Mouse (Mus musculus) midbrain, embryonic 16.5 days (tissue): ENCODE measurements around the gene Zmynd12. TPM values are rescaled to one million over a fixed set of nuclear protein-coding genes. Genes with fewer than 3 reads are reported as not detected.

Experiments used
- ATAC-seq: fragments of 200-750 bp; cut with Nextera tagmentation; 2 replicates; pipeline ENCODE4 v1.8.0; 2017; ENCODE audit warnings: moderate TSS enrichment
- H3K27ac ChIP-seq: fragments of 300-500 bp; sonication (generic); 2 replicates; pipeline ENCODE4 v1.5.1; 2014; ENCODE audit warnings: mild to moderate bottlenecking, low read length, mixed read lengths
- H3K27me3 ChIP-seq: fragments of 300-500 bp; sonication (generic); 2 replicates; pipeline ENCODE4 v1.6.1; 2014; ENCODE audit warnings: low read depth, low read length, mixed read lengths; ENCODE audit not compliant: control insufficient read depth, insufficient read depth
- H3K36me3 ChIP-seq: fragments of 300-500 bp; sonication (generic); 2 replicates; pipeline ENCODE4 v1.6.1; 2014; ENCODE audit warnings: mild to moderate bottlenecking, low read length, moderate library complexity, mixed read lengths; ENCODE audit not compliant: control insufficient read depth, insufficient read depth
- H3K4me1 ChIP-seq: fragments of 300-500 bp; sonication (generic); 2 replicates; pipeline ENCODE4 v1.6.1; 2014; ENCODE audit warnings: mild to moderate bottlenecking, low read length, mixed read lengths; ENCODE audit not compliant: control insufficient read depth, insufficient read depth
- H3K4me2 ChIP-seq: fragments of 300-500 bp; sonication (generic); 2 replicates; pipeline ENCODE4 v1.6.1; 2014; ENCODE audit warnings: mild to moderate bottlenecking, low read length, mixed read lengths
- H3K4me3 ChIP-seq: fragments of 300-500 bp; sonication (generic); 2 replicates; pipeline ENCODE4 v1.5.1; 2014; ENCODE audit warnings: low read depth, mild to moderate bottlenecking, low read length, moderate library complexity, mixed read lengths
- H3K9ac ChIP-seq: fragments of 300-500 bp; sonication (generic); 2 replicates; pipeline ENCODE4 v1.6.1; 2014; ENCODE audit warnings: low read depth, low read length, mixed read lengths
- H3K9me3 ChIP-seq: fragments of 300-500 bp; sonication (generic); replicated peaks from 2 replicates; pipeline ENCODE4 v1.6.1; 2014; ENCODE audit warnings: mild to moderate bottlenecking, low read length, mixed read lengths; ENCODE audit not compliant: control insufficient read depth, poor library complexity, severe bottlenecking
- WGBS: fragments of 180-500 bp; shearing (Covaris S2); extraction: QIAGEN DNeasy Blood & Tissue Kit; methylation state at CpG from one replicate; pipeline ENCODE4 v1.1.7; 2014; 5-methylcytosine and 5-hydroxymethylcytosine counted together
- polyA plus RNA-seq: library from polyadenylated mRNA; unstranded; fragments of >200 nt; fragmentation: Nextera tagmentation; extraction: Ambion mirVana; gene quantifications from 2 replicates; pipeline ENCODE4 v1.2.1, GENCODE M21; 2015

The Zmynd12 gene
- polyA plus RNA-seq, 1 experiment from 2014 or later = 0.64 TPM

- ATAC-seq = peak; percentile 18; the same call in 1 of the 2 replicates
- Histone ChIP-seq H3K4me2 (no peak overlapping the region; the same call in 1 of the 2 replicates), H3K27me3 (no peaks in the 10 kb centered on the region), H3K9me3 (no peaks in the 10 kb centered on the region), H3K9ac (peak overlapping the region; percentile 39; the same call in 1 of the 2 replicates), H3K27ac (peak overlapping the region; percentile 85), H3K4me1 (peaks cover 26% of the 10 kb centered on the region), H3K36me3 (no peaks in the 10 kb centered on the region), H3K4me3 (no peak overlapping the region)
- 61% methylated on average over 5 of the region's 5 CpGs for WGBS
These were observed 37.7 kb downstream of the Zmynd12 start for GRCm38 (mm10) chr4:119460296-119460695.

- 10% methylated on average over 8 of the region's 8 CpGs for WGBS
- H3K4me3 ChIP-seq = no peak overlapping the region
- H3K27me3 ChIP-seq = no peaks in the 10 kb centered on the region
- H3K27ac ChIP-seq = peak overlapping the region; percentile 85
- no peaks in the 10 kb centered on the region for H3K36me3 ChIP-seq
- H3K4me1 ChIP-seq = peaks cover 26% of the 10 kb centered on the region
- no peaks in the 10 kb centered on the region for H3K9me3 ChIP-seq
- H3K9ac ChIP-seq = peak overlapping the region; percentile 39; the same call in 1 of the 2 replicates
- H3K4me2 ChIP-seq = peak overlapping the region; percentile 34
- peak; percentile 78 for ATAC-seq
These were observed 38.1 kb downstream of the Zmynd12 start for GRCm38 (mm10) chr4:119460728-119461141.

- Histone ChIP-seq H3K27ac (peak overlapping the region; percentile 76), H3K9me3 (no peaks in the 10 kb centered on the region), H3K4me1 (peaks cover 26% of the 10 kb centered on the region), H3K9ac (no peak overlapping the region), H3K4me2 (no peak overlapping the region), H3K27me3 (no peaks in the 10 kb centered on the region), H3K4me3 (no peak overlapping the region), H3K36me3 (0 out of 2 replicates have a peak, but pooled peaks cover 2% of the 10 kb centered on the region)
- WGBS = 90% methylated on average over 3 of the region's 3 CpGs
- no peak for ATAC-seq
These were observed 39.8 kb downstream of the Zmynd12 start for GRCm38 (mm10) chr4:119462457-119462856.

- Histone ChIP-seq H3K4me3 (no peak overlapping the region), H3K4me1 (peaks cover 26% of the 10 kb centered on the region), H3K27me3 (no peaks in the 10 kb centered on the region), H3K9ac (0 out of 2 replicates have a peak overlapping the region, but pooled peaks have one; percentile 31), H3K36me3 (peaks cover 3% of the 10 kb centered on the region), H3K9me3 (no peaks in the 10 kb centered on the region), H3K4me2 (0 out of 2 replicates have a peak overlapping the region, but pooled peaks have one; percentile 18), H3K27ac (peak overlapping the region; percentile 76)
- 38% methylated on average over 11 of the region's 11 CpGs for WGBS
- ATAC-seq = peak; percentile 65
These were observed 40.5 kb downstream of the Zmynd12 start for GRCm38 (mm10) chr4:119462858-119463755.

GRCm38 (mm10) chr4:119463756-119464419 lies 41.3 kb downstream of the Zmynd12 start:
- WGBS = 79% methylated on average over 13 of the region's 13 CpGs
- Histone ChIP-seq H3K9me3 (no peaks in the 10 kb centered on the region), H3K4me1 (peaks cover 26% of the 10 kb centered on the region), H3K9ac (no peak overlapping the region), H3K4me2 (no peak overlapping the region), H3K27me3 (no peaks in the 10 kb centered on the region), H3K27ac (peak overlapping the region; percentile 76), H3K36me3 (peaks cover 4% of the 10 kb centered on the region), H3K4me3 (no peak overlapping the region)
- ATAC-seq = 0 out of 2 replicates have a peak, but pooled peaks have one; percentile 8

- Histone ChIP-seq H3K9me3 (no peaks in the 10 kb centered on the region), H3K27ac (no peak overlapping the region), H3K4me1 (peaks cover 20% of the 10 kb centered on the region), H3K27me3 (no peaks in the 10 kb centered on the region), H3K36me3 (peaks cover 4% of the 10 kb centered on the region), H3K4me2 (no peak overlapping the region), H3K9ac (no peak overlapping the region), H3K4me3 (no peak overlapping the region)
- ATAC-seq = no peak
- 87% methylated on average over 5 of the region's 5 CpGs for WGBS
These were observed 43.2 kb downstream of the Zmynd12 start for GRCm38 (mm10) chr4:119465841-119466240.

- Histone ChIP-seq H3K4me1 (peaks cover 9% of the 10 kb centered on the region), H3K4me2 (no peak overlapping the region), H3K4me3 (no peak overlapping the region), H3K9me3 (no peaks in the 10 kb centered on the region), H3K27ac (no peak overlapping the region), H3K36me3 (peaks cover 4% of the 10 kb centered on the region), H3K9ac (no peak overlapping the region), H3K27me3 (no peaks in the 10 kb centered on the region)
- no peak for ATAC-seq
- 88% methylated on average over 16 of the region's 16 CpGs for WGBS
These were observed 45.2 kb downstream of the Zmynd12 start for GRCm38 (mm10) chr4:119467720-119468380.

- H3K27ac ChIP-seq = no peak overlapping the region
- H3K9me3 ChIP-seq = no peaks in the 10 kb centered on the region
- no peaks in the 10 kb centered on the region for H3K4me1 ChIP-seq
- no peaks in the 10 kb centered on the region; the same call in 1 of the 2 replicates for H3K27me3 ChIP-seq
- no peak for ATAC-seq
- no peak overlapping the region for H3K4me3 ChIP-seq
- H3K36me3 ChIP-seq = peaks cover 3% of the 10 kb centered on the region
- H3K9ac ChIP-seq = no peak overlapping the region
- H3K4me2 ChIP-seq = no peak overlapping the region
- WGBS = 86% methylated on average over 9 of the region's 9 CpGs
These were observed 49.9 kb downstream of the Zmynd12 start for GRCm38 (mm10) chr4:119472545-119472944.
